Mouse (Mus musculus): Measurements from ENCODE around the gene Zfp637.

Gene Zfp637

DNA sequence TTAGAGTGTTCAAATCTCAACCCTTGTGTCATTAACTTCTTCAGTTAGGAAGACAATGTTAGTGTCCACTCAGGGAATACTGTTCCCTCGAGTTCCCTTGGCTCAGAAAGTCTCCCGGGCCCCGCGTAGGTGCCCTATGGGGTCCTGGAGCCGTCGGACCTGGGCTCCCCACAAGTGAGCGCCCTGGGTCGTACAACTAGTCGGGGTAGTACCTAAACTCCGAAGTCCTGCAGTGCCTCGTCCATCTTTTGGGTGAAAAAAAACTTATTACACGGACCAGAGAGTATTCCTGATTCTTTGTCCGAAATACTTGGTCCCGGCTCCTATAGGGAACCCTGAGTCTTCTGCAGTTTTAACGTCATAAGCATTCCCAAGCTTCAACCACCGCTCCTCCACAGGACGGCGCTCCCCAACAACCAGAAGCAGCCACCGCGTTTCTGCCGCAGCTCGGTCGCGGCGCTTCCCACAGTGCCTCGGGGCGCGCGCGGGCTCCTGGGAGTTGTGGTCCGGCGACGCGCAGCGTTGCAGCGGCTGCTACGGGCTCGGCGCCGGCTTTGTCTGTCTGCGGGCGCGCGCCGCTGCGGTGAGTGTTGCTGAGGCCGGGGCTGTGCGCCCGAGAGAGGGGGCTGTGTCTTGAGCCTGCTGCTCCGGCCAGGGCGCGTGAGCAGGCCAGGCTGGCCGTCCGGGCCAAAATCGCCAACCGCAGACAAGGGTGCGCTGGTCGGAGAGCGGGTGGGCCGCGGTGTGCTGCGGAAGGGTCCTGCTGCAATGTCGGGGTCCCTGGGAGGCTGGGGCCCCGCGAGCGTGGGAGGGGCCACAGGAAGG lies at the start of gene Zfp637:
TSS of gene Zfp637 (plus strand) at position 495 of the 825 bp plus-strand sequence.
- DNase-seq: peak; percentile 97

DNA sequence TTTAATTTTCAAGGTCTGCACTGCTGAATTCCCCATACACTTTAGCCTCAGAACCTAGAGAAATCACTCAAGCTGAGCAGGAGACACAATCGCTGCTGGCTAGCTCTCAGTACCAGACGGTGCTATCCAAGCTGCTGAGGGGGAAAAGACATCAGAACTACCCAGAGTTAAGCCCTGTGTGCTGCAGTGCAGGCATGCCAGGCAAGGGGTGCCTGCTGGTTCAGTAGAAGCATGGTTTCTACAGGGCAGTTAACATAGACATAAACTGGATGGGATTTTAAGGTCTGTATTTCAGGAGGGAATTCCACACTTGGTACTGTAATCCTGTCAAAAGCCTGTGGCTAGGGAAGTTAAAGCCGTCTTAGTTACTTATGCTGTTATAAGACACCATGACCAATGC lies 45.7 kb upstream of the Zfp637 start:
- DNase-seq: no peak

DNA sequence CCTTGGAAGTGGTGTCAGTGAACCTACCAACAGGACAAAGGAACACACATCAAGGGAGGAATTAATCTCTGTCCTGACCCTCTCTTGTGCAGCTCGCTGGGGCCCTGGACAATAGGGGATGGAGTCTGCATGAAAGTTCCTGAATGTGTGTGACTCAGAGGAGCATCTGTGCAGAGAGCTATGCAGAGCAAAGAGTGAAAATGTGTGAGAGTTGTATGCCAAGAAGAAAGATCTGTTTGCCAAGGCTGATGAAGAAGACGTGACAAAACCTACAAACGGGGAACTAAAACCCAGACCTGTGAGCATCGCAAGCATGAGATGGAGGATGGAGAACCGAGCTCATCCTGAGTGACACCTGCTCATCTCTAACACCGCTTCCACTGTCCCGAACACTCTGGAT lies 40.2 kb upstream of the Zfp637 start:
- DNase-seq: peak; percentile 62

DNA sequence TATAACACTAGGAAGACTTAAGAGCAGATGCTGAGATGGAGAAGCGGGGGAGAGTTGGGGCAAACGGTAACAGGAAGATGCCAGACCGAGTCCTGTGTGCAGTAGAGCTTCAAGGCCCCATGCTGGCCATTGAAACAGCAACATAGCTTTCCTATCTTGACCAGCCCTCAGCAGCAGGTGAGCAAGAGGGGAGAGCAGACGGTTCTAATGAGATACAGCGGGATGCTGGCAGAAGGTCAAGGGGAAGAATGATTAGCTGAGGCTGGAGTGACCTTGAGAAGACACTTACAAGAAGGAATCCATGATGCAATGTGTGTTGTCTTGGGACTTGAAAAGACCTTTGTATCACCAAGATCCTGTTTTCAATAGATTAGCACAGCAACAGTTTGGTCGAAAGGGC lies 39.2 kb upstream of the Zfp637 start:
- DNase-seq: no peak

DNA sequence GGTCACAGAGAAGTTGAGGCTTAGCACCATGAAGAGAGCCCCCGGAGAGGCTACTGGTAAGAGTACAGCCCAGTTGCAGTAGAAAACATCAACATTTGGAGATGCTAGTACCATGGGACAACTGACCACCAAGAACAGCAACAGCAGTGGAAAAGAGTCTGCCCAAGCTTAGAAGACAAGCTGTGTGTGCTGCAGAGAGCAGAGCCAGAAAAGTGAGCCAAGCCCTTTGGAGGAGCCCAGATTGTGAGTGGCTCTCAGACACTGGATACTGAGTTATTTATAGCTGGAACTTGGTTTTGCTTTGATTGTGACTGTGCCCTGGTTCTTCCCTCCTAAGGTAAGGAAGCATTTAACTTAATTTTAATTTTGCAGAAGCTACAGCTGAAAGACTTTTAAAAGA lies 33.2 kb upstream of the Zfp637 start:
- peak; percentile 26 for DNase-seq

DNA sequence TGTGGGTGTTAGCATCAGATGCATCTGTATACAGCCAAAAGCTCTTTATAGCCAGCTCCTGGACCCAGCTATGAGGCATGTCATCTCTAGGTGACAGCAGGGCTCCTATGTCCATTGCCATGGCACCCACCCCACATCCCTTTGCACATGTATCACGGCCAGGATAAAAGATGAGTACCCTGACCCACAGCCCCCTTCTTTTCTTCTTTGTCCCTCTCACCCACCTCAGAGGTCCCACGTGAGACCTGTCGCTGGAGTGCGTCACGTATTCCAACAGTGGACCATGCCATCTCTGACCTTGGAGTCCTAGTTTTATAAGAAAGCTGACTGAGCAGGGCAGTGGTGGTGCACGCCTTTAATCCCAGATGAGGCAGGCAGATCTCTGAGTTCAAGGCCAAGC lies 31.2 kb upstream of the Zfp637 start:
- DNase-seq: no peak

DNA sequence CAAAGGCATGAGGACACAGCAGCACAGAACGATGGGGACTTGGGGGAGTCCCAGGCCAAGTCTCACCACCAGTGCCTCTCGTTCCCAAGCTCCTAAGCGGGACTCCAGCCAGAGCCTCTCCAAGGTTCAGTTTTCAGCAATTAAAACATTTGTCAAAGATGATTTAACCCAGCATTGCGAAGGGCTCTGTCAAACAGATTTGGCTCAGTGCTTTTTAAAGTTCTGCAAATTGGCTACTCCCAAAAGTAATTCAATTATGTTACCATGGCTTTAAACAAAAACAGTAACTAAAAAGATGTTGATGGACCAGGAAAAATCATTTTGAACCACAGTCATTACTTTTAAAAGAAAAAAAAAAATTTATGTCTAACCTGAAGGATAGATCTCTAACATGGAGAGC lies 30.3 kb upstream of the Zfp637 start:
- no peak for DNase-seq

DNA sequence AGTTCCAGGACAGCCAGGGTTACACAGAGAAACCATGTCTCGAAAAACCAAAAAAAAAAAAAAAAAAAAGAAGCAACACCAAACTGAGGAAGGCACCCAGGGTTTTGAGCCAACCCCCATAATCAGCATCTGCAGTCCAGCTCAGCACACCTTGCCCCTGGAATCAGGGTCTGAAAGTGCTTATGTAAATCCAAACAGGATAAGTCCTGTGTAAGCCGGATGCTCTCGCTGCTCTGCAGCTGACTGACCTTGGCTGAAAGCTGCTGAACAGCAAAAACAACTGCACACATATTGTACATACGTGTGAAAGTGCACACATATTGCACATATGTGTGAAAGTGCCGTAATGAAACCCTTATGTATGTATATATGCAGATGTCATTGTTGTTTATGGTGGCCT lies 29.7 kb upstream of the Zfp637 start:
- no peak for DNase-seq

DNA sequence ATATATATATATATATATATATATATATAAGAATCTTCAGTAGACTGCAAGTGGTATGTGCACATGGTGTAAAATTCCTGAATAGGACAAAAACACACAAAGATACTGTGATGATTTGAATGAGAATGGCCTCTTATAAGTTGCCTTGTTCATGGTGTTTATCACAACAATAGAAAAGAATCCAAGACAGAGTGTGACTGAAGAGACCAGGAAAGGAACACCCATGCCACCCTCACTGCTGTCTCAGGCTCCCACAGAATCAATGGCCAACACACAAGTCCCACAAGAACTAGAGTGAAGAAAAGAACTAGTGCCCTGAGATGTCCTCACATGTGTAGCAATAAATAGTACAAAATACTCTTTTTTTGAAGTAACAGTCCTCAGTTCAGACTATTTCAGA lies 26.3 kb upstream of the Zfp637 start:
- DNase-seq: no peak

DNA sequence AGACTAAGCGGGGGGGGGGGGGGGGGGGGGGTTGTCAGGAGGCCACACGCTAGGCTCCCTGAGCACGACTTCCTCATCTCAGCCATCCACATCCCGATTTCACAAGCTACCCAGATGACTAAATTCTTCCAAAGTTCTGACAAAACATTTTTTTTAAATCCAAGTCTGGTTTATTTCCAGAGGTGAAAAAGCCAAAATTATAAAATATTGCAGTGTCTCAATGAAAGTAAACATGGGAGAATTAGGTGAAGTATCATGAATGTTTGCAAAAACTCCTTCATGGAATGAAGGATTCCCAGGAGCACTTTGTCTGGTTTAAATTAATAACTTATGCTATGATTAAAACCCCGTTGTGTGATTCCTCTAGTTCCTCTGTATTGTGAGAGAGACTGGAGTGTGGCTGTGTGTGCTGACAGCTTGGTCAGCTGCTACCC lies 23.9 kb upstream of the Zfp637 start:
- DNase-seq: no peak

DNA sequence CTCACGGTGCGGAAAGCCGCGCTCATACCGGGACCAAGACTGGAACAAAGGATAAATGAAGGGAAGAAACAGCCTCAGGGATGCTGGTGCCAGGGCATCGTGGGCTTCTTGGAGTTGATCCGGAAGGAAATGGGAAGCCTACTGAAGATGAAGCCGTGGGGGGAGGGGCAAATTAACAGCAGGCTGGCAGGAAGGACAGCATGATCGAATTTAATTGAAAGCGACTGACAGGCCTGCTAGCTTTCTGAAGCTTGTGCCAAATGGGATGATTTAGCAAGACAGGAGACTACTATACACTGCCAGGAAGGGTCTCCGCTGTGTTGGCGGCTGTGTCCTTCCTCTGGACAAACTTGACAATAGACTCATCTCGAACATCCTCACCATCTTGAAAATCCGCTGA lies 20.7 kb upstream of the Zfp637 start:
- DNase-seq: no peak

DNA sequence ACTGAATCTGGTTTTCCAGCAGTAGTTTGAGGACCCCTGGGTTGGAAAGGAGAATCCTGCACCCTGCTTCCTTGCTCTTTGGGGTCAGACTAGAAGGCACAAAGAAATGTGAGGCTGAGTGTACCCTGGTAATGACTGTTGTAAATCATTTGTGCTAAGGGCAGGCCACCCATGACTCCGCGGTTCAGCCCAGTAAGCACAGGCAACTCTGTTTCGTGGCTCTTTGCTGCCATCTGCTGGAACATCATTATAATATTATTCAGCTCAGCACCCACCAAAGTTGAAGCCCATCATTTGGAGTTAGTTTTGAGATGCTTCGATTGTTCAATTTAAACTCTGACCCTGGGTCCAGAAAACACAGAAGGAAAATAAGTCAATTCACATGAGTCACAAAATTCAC lies 15.6 kb upstream of the Zfp637 start:
- peak; percentile 56 for DNase-seq

DNA sequence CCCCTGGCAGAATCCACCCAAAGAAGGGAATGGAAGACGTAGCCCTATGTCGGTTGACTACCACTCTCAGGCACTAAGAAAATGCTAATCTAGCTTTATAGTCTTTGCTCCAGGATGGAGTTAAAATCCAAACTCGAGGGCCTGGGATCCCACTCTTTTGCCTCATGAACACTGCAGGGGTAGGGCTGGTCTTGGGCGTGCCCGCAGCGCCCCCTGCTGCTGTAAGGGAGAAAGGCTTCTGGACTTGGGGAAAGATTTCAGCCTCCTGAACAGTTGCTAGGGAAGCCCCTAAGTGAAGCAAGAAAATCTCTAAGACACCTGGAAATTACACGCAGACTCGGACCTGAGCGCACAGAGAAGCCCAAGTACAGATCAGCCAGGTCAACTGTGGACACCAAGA lies 12.7 kb upstream of the Zfp637 start:
- DNase-seq: peak; percentile 71

DNA sequence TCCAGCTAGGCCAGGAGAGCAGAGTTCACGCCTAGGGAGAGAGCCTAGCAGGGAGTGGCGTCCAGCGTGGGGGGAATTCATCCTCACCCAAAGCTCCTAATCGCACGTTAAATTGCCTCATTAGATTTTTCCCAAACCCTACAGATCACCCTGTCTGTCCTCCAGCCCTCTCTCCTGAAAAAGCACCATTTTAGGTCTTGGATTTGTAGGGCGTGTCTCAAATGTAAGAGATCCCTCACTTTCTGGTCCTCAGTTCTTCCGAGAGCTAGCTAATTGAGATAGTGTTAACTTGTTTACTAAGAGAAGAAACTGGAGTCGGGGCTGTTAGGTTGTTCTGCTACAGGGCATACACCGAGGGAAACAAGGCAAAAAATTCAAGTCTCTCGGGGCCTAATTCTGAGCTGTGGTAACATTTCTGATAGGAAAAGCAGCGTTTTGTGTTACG lies 553 bp downstream of the Zfp637 start:
- DNase-seq: no peak

DNA sequence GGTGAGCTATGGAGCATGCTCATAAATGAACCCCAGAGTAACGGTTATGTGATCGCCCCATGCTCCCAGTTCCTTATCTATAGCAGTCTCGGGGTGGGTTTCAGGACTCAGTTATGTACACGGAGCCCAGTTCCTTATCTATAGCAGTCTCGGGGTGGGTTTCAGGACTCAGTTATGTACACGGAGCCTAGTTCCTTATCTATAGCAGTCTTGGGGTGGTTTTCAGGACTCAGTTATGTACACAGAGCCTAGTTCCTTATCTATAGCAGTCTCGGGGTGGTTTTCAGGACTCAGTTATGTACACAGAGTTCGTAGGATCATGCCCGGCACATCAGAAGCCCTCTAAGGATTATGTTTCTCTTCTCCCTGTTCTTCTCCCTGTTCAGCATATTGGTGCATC lies 3.6 kb downstream of the Zfp637 start:
- DNase-seq: no peak

DNA sequence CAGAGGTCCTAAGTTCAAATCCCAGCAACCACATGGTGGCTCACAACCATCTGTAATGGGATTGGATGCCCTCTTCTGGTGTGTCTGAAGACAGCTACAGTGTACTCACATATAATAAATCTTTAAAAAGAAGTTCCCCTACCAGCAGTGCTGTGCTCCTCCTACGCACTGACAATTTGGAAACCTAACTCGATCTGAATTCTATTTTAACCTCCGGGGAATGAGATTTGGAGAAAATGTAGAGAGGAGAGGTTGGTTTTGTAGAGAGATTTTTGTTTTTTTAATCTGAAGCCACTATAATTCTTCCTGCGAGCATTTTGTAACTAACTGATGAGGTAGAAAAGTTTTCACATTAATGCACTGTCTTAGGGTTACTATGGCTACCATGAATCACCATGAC lies 5.7 kb downstream of the Zfp637 start:
- peak; percentile 26 for DNase-seq

DNA sequence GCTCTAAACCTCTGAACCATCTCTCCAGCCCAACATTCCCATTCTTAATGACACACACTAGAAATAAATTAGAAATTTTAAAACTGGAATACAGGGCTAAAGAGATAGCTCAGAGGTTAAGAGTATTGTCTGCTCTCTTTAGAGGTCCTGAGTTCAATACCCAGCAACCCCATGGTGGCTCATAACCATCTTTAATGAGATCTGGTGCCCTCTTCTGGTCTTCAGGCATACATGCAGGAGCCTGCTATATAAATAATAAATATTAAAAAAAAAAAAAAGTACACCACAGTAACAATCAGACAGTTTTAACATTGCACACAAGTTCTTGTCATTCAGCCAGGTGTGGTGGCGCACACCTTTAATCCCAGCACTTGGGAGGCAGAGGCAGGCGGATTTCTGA lies 6.8 kb downstream of the Zfp637 start:
- no peak for DNase-seq

DNA sequence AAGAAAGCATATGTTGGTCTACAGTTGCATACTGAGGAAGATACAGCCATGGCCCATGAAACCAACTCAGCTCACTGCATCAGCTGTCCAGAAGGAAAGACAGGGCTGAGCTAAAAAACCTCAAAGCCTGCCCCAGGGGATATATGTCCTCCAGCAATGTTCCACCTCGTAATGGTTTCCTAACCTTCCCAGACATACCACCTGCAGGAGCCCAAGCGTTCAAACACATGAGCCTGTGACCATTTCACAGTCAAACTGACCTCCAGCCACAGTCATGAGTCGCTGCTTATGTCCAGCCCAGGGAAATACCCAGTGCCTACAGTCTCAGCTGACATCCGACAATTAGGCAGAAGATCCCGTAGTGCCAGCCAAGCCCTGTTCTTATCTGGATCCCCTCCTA lies 7.6 kb downstream of the Zfp637 start:
- DNase-seq: no peak

DNA sequence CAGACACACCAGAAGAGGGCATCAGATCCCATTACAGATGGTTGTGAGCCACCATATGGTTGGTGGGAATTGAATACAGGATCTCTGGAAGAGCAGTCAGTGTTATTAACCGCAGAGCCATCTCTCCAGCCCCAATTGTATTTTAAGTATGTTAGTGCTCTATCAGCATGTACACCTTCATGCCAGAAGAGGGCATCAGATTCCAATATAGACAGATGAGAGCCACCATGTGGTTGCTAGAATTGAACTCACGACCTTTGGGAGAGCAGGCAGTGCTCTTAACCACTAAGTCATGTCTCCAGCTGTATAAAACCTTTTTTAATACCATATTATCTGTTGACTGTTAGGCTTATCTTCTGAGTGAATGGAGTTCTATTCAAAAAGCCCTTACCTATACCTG lies 10.8 kb downstream of the Zfp637 start:
- DNase-seq: no peak

DNA sequence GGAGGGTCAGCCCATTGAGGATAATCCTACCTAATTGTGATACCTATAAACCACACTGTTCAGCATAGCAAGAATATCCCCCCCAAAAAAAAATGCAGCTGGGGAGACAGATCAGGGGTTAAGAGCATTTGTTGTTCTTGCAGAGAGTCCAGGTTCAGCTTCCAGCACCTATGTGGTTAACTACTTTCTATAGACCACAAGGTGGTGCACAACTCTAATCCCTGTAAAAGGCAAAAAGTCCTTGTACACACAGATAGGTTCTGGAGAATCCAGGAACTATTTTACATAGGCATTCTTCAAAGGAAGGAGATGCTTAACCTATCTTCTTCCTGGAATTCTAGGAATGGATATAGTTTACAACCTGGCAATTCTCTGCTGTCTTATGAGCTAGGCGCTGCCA lies 17.0 kb downstream of the Zfp637 start:
- DNase-seq: no peak

DNA sequence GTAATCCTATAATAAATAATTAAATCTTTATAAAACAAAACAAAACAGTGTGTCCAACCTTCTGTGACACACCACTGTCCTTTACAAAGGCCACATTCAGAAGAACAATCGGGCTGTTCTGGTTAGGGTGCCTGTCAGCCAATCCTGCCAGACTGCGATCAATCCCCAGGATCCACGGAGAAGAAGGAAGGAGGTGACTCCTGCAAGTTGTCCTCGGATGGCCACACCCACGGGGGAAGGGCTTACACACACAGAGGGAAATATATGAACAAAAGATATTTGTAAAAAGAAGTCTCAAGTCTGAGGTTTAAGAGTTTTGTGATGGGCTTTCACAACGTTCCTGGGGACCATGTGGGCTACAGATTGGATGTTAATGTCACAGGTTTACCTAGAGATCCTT lies 20.9 kb downstream of the Zfp637 start, which contains the start of gene Zfp239:
TSS of gene Zfp239 (plus strand) at position 253 of the 400 bp plus-strand sequence.
- no peak for DNase-seq

DNA sequence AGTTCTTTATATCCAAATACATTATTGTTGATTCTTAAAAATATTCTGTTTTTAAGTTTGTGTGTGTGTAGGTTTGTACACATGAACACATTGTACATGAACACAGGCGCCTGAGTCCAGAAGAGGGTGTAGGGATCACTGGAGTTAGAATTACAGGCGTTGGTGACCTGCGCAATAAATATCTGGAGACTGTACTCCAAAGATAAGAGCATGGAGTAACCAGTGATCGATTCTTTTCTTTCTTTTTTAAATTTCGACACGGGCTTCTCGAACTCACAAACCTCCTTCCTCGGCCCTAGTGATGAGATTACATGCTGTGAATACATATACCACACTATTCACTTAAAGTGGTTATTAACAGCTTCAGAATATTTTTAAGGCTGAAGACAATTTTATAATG lies 21.5 kb downstream of the Zfp637 start:
- DNase-seq: no peak

DNA sequence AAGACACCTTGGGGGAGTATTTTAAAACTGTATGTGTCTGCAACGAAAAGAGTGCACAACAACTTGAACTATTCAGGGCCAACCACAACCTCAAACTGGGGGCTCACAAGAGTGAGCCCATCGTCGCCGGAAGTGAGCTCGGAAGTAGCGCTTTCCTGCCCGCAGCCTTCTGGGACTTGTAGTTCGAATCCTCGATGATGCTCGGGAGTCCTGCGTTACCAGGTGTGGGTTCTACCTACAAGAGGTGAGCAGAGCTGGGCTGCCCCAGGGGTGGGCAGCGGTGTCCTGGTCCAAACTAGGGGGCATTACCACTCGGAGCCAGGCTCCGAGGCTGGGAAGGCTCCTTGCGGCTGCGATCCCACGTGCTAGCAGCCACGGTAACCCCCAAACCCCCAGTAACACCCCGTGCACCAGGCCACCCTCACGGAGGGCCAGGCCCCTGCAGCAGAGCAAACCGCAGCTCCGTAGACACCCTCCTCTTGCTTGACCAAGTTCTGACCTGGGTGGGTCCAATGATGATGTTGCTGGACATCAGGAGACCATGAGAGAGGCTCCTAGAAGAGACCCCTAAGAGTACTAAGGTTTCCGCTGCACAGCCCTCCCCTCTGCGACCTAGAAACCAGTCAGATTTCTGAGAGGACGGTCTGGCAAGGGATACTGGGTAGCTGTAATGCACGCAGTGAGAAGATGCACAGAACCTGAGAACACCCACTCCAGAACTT lies 22.1 kb downstream of the Zfp637 start:
- DNase-seq: peak; percentile 79

DNA sequence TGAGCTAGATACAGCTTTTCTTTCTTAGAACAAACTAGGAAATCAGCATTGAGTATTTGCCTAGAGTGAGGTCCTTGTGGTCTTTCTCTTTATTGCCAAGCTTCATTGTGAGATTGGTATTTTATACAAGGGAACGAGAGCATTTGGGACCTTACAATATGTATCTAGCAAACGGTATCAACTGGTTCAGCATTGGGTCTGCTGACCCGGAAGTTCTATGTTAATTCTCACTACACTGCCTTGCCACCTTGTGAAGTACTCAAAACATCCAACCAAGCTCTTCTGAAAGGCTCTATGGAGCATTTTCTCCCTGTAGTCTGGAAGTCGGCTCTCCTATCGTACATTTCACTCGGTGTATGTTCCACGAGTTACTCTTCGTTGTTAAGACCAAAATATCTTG lies 22.8 kb downstream of the Zfp637 start:
- no peak for DNase-seq

All from right cerebral cortex, adult 18-20 months (tissue).